Mouse (Mus musculus) forebrain, embryonic 12.5 days (tissue): Measurements from ENCODE around the gene Kynu. TPM values are rescaled to one million over a fixed set of nuclear protein-coding genes. Genes with fewer than 3 reads are reported as not detected.
A peak's percentile ranks its signal among the peaks of the same experiment; 100 is the strongest.

Experiments
- ATAC-seq: fragments of 200-750 bp; cut with Nextera tagmentation; 2 replicates; pipeline ENCODE4 v1.8.0; 2017; ENCODE audit warnings: moderate TSS enrichment; ENCODE audit not compliant: low FRiP score
- H3K27ac ChIP-seq: fragments of 300-500 bp; sonication (generic); 2 replicates; pipeline ENCODE4 v1.5.1; 2016; ENCODE audit warnings: mild to moderate bottlenecking
- H3K27me3 ChIP-seq: fragments of 300-500 bp; sonication (generic); 2 replicates; pipeline ENCODE4 v1.6.1; 2016; ENCODE audit warnings: mild to moderate bottlenecking
- H3K36me3 ChIP-seq: fragments of 300-500 bp; sonication (generic); replicated peaks from 2 replicates; pipeline ENCODE4 v1.6.1; 2016; ENCODE audit warnings: mild to moderate bottlenecking
- H3K4me1 ChIP-seq: fragments of 300-500 bp; sonication (generic); 2 replicates; pipeline ENCODE4 v1.6.1; 2016
- H3K4me2 ChIP-seq: fragments of 300-500 bp; sonication (generic); 2 replicates; pipeline ENCODE4 v1.6.1; 2016; ENCODE audit warnings: mild to moderate bottlenecking, moderate library complexity
- H3K4me3 ChIP-seq: fragments of 300-500 bp; sonication (generic); replicated peaks from 2 replicates; pipeline ENCODE4 v1.5.1; 2016; ENCODE audit warnings: mild to moderate bottlenecking
- H3K9ac ChIP-seq: fragments of 300-500 bp; sonication (generic); 2 replicates; pipeline ENCODE4 v1.6.1; 2016; ENCODE audit warnings: mild to moderate bottlenecking
- H3K9me3 ChIP-seq: fragments of 300-500 bp; sonication (generic); 2 replicates; pipeline ENCODE4 v1.6.1; 2016
- WGBS: fragments of 180-500 bp; shearing (Covaris S2); methylation state at CpG from one replicate; pipeline ENCODE4 v1.1.7; 2016; 5-methylcytosine and 5-hydroxymethylcytosine counted together
- polyA plus RNA-seq: library from polyadenylated mRNA; unstranded; fragments of >200 nt; fragmentation: Nextera tagmentation; extraction: Ambion mirVana; gene quantifications from 2 replicates; pipeline ENCODE4 v1.2.1, GENCODE M21; 2016

Kynu gene
- polyA plus RNA-seq, 1 experiment from 2014 or later: 0.72 TPM

GRCm38 (mm10) chr2:43674098-43674497 lies 119.0 kb downstream of the Kynu start:
- Histone ChIP-seq H3K27ac (no peak overlapping the region), H3K4me3 (no peak overlapping the region), H3K9ac (no peak overlapping the region), H3K9me3 (no peaks in the 10 kb centered on the region), H3K4me1 (no peaks in the 10 kb centered on the region), H3K27me3 (no peaks in the 10 kb centered on the region), H3K4me2 (no peak overlapping the region), H3K36me3 (no peaks in the 10 kb centered on the region)
- ATAC-seq: peak; percentile 22; the same call in 1 of the 2 replicates
- 53% methylated on average over 3 of the region's 3 CpGs for WGBS

- ATAC-seq: no peak
- H3K4me3 ChIP-seq: no peak overlapping the region
- no peak overlapping the region for H3K9ac ChIP-seq
- 90% methylated on average over 4 of the region's 4 CpGs for WGBS
- no peaks in the 10 kb centered on the region for H3K27me3 ChIP-seq
- no peak overlapping the region for H3K4me2 ChIP-seq
- H3K27ac ChIP-seq: no peak overlapping the region
- no peaks in the 10 kb centered on the region for H3K4me1 ChIP-seq
- no peaks in the 10 kb centered on the region for H3K36me3 ChIP-seq
- no peaks in the 10 kb centered on the region for H3K9me3 ChIP-seq
Measured at GRCm38 (mm10) chr2:43675277-43675676, 120.1 kb downstream of the Kynu start.

- Histone ChIP-seq H3K9ac (no peak overlapping the region), H3K9me3 (no peaks in the 10 kb centered on the region), H3K4me2 (no peak overlapping the region), H3K36me3 (no peaks in the 10 kb centered on the region), H3K4me3 (no peak overlapping the region), H3K27me3 (no peaks in the 10 kb centered on the region), H3K27ac (no peak overlapping the region), H3K4me1 (no peaks in the 10 kb centered on the region)
- 83% methylated on average over 2 of the region's 2 CpGs for WGBS
- ATAC-seq: no peak
Measured at GRCm38 (mm10) chr2:43690402-43690801, 135.3 kb downstream of the Kynu start.

GRCm38 (mm10) chr2:43691290-43691689 lies 136.2 kb downstream of the Kynu start:
- Histone ChIP-seq H3K36me3 (no peaks in the 10 kb centered on the region), H3K27me3 (no peaks in the 10 kb centered on the region), H3K9me3 (no peaks in the 10 kb centered on the region), H3K4me1 (no peaks in the 10 kb centered on the region), H3K4me3 (no peak overlapping the region), H3K4me2 (no peak overlapping the region), H3K27ac (no peak overlapping the region), H3K9ac (no peak overlapping the region)
- 73% methylated on average over 2 of the region's 2 CpGs for WGBS
- ATAC-seq: no peak

GRCm38 (mm10) chr2:43695635-43696034 lies 140.5 kb downstream of the Kynu start:
- Histone ChIP-seq H3K36me3 (no peaks in the 10 kb centered on the region), H3K9ac (no peak overlapping the region), H3K9me3 (no peaks in the 10 kb centered on the region), H3K4me3 (no peak overlapping the region), H3K4me2 (no peak overlapping the region), H3K4me1 (no peaks in the 10 kb centered on the region), H3K27me3 (no peaks in the 10 kb centered on the region), H3K27ac (no peak overlapping the region)
- WGBS: 90% methylated on average over 3 of the region's 3 CpGs
- no peak for ATAC-seq

- Histone ChIP-seq H3K27me3 (no peaks in the 10 kb centered on the region), H3K36me3 (no peaks in the 10 kb centered on the region), H3K27ac (no peak overlapping the region), H3K4me2 (no peak overlapping the region), H3K4me1 (no peaks in the 10 kb centered on the region), H3K9me3 (no peaks in the 10 kb centered on the region), H3K9ac (no peak overlapping the region), H3K4me3 (no peak overlapping the region)
- WGBS: 83% methylated on average over 2 of the region's 2 CpGs
- ATAC-seq: no peak
Measured at GRCm38 (mm10) chr2:43712611-43713138, 157.5 kb downstream of the Kynu start.

GRCm38 (mm10) chr2:43722446-43723103 lies 167.4 kb downstream of the Kynu start:
- H3K4me3 ChIP-seq: peak overlapping the region; percentile 21; the same call in 1 of the 2 replicates
- WGBS: 21% methylated on average over 14 of the region's 14 CpGs

GRCm38 (mm10) chr2:43723104-43723541 lies 168.0 kb downstream of the Kynu start:
- Histone ChIP-seq H3K4me1 (no peaks in the 10 kb centered on the region; the same call in 1 of the 2 replicates), H3K9ac (no peak overlapping the region), H3K9me3 (no peaks in the 10 kb centered on the region), H3K36me3 (no peaks in the 10 kb centered on the region), H3K4me3 (peak overlapping the region; percentile 21; the same call in 1 of the 2 replicates), H3K4me2 (peak overlapping the region; percentile 35), H3K27me3 (no peaks in the 10 kb centered on the region; the same call in 1 of the 2 replicates), H3K27ac (no peak overlapping the region)
- WGBS: 61% methylated on average over 7 of the region's 7 CpGs
- peak; percentile 61 for ATAC-seq

More at GRCm38 (mm10) chr2:43722446-43723103, 167.4 kb downstream of the Kynu start:
- Histone ChIP-seq H3K36me3 (no peaks in the 10 kb centered on the region), H3K4me2 (peak overlapping the region; percentile 35), H3K9ac (no peak overlapping the region), H3K4me1 (no peaks in the 10 kb centered on the region; the same call in 1 of the 2 replicates), H3K9me3 (no peaks in the 10 kb centered on the region), H3K27ac (no peak overlapping the region), H3K27me3 (no peaks in the 10 kb centered on the region; the same call in 1 of the 2 replicates)
- ATAC-seq: peak; percentile 92

GRCm38 (mm10) chr2:43727181-43727580 lies 172.1 kb downstream of the Kynu start:
- Histone ChIP-seq H3K27me3 (no peaks in the 10 kb centered on the region; the same call in 1 of the 2 replicates), H3K4me3 (no peak overlapping the region)

GRCm38 (mm10) chr2:43727693-43728092 lies 172.6 kb downstream of the Kynu start:
- Histone ChIP-seq H3K4me2 (no peak overlapping the region), H3K4me3 (no peak overlapping the region), H3K9ac (no peak overlapping the region), H3K36me3 (no peaks in the 10 kb centered on the region), H3K4me1 (no peaks in the 10 kb centered on the region; the same call in 1 of the 2 replicates), H3K9me3 (no peaks in the 10 kb centered on the region), H3K27ac (no peak overlapping the region), H3K27me3 (no peaks in the 10 kb centered on the region; the same call in 1 of the 2 replicates)
- ATAC-seq: no peak
- WGBS: 80% methylated on average over 8 of the region's 8 CpGs

More at GRCm38 (mm10) chr2:43727181-43727580, 172.1 kb downstream of the Kynu start:
- H3K9me3 ChIP-seq: no peaks in the 10 kb centered on the region
- 81% methylated on average over 5 of the region's 5 CpGs for whole genome bisulfite sequencing
- H3K36me3 ChIP-seq: no peaks in the 10 kb centered on the region
- H3K4me1 ChIP-seq: no peaks in the 10 kb centered on the region; the same call in 1 of the 2 replicates
- H3K27ac ChIP-seq: no peak overlapping the region
- H3K9ac ChIP-seq: no peak overlapping the region
- H3K4me2 ChIP-seq: no peak overlapping the region
- ATAC-seq: no peak

GRCm38 (mm10) chr2:43728831-43729230 lies 173.7 kb downstream of the Kynu start:
- ATAC-seq: no peak
- Histone ChIP-seq H3K27me3 (no peaks in the 10 kb centered on the region; the same call in 1 of the 2 replicates), H3K9ac (no peak overlapping the region), H3K4me1 (no peaks in the 10 kb centered on the region), H3K4me3 (no peak overlapping the region), H3K9me3 (no peaks in the 10 kb centered on the region), H3K4me2 (no peak overlapping the region), H3K27ac (no peak overlapping the region), H3K36me3 (no peaks in the 10 kb centered on the region)
- WGBS: 83% methylated on average over 3 of the region's 3 CpGs
